Mouse (Mus musculus) hindbrain, postnatal 0 days (tissue): Measurements from ENCODE around the gene Ckm. TPM values are rescaled to one million over a fixed set of nuclear protein-coding genes. Genes with fewer than 3 reads are reported as not detected.
A peak's percentile ranks its signal among the peaks of the same experiment; 100 is the strongest.

ENCODE experiments used
- ATAC-seq: fragments of 200-750 bp; cut with Nextera tagmentation; 2 replicates; pipeline ENCODE4 v1.8.0; 2017; ENCODE audit warnings: mild to moderate bottlenecking, moderate TSS enrichment, moderate library complexity
- DNase-seq: peaks from one replicate; pipeline ENCODE4 v3.0.0-alpha.2; 2015; ENCODE audit warnings: low spot score
- H3K27ac ChIP-seq: fragments of 300-500 bp; sonication (generic); 2 replicates; pipeline ENCODE4 v1.5.1; 2014; ENCODE audit warnings: mild to moderate bottlenecking
- H3K27me3 ChIP-seq: fragments of 300-500 bp; sonication (generic); 2 replicates; pipeline ENCODE4 v1.6.1; 2014; ENCODE audit warnings: low read length, mixed read lengths; ENCODE audit not compliant: insufficient read depth
- H3K36me3 ChIP-seq: fragments of 300-500 bp; sonication (generic); 2 replicates; pipeline ENCODE4 v1.6.1; 2014; ENCODE audit warnings: low read length, mixed read lengths; ENCODE audit not compliant: insufficient read depth
- H3K4me1 ChIP-seq: fragments of 300-500 bp; sonication (generic); 2 replicates; pipeline ENCODE4 v1.6.1; 2014; ENCODE audit warnings: antibody characterized with exemption, low read length, mixed read lengths; ENCODE audit not compliant: insufficient read depth
- H3K4me2 ChIP-seq: fragments of 300-500 bp; sonication (generic); 2 replicates; pipeline ENCODE4 v1.6.1; 2014; ENCODE audit warnings: low read depth, mild to moderate bottlenecking, low read length, moderate library complexity, mixed read lengths
- H3K4me3 ChIP-seq: fragments of 300-500 bp; sonication (generic); 2 replicates; pipeline ENCODE4 v1.5.1; 2014; ENCODE audit warnings: low read length
- H3K9ac ChIP-seq: fragments of 300-500 bp; sonication (generic); replicated peaks from 2 replicates; pipeline ENCODE4 v1.6.1; 2014; ENCODE audit warnings: mild to moderate bottlenecking, low read length, moderate library complexity, mixed read lengths
- H3K9me3 ChIP-seq: fragments of 300-500 bp; sonication (generic); 2 replicates; pipeline ENCODE4 v1.6.1; 2016; ENCODE audit warnings: low read length, mixed read lengths
- CTCF ChIP-seq: IDR thresholded peaks from 2 replicates; pipeline ENCODE4 v1.5.1; 2016; ENCODE audit warnings: antibody characterized with exemption, control low read depth, low read depth
- WGBS: fragments of 180-500 bp; shearing (Covaris S2); extraction: QIAGEN DNeasy Blood & Tissue Kit; methylation state at CpG from one replicate; pipeline ENCODE4 v1.1.7; 2014; 5-methylcytosine and 5-hydroxymethylcytosine counted together
- polyA plus RNA-seq: library from polyadenylated mRNA; unstranded; fragments of >200 nt; fragmentation: Nextera tagmentation; extraction: Ambion mirVana; gene quantifications from 2 replicates; pipeline ENCODE4 v1.2.1, GENCODE M21; 2015
- total RNA-seq: library from RNA; depleted of rRNA; stranded (reverse); fragments of >200 nt; gene quantifications from 2 replicates; pipeline ENCODE4 v1.2.3, GENCODE M21; 2014

Ckm gene
- total and polyA plus RNA-seq, 2 experiments from 2014 or later, result 0.14 to 3.9 TPM

- WGBS, result 42% methylated on average over 3 of the region's 3 CpGs
- ATAC-seq, result peak; percentile 64
- Histone ChIP-seq H3K9me3 (no peaks in the 10 kb centered on the region), H3K4me1 (no peaks in the 10 kb centered on the region), H3K4me2 (no peak overlapping the region), H3K9ac (no peak overlapping the region), H3K27me3 (no peaks in the 10 kb centered on the region), H3K27ac (no peak overlapping the region), H3K4me3 (no peak overlapping the region), H3K36me3 (peaks cover 36% of the 10 kb centered on the region)
- peak; percentile 88 for DNase-seq
- TF ChIP-seq CTCF, result peak; percentile 97
These were observed 38.8 kb downstream of the Ckm start for GRCm38 (mm10) chr7:19443344-19443743.

GRCm38 (mm10) chr7:19444801-19445200, 40.2 kb downstream of the Ckm start:
- Histone ChIP-seq H3K9ac (no peak overlapping the region), H3K4me1 (no peaks in the 10 kb centered on the region), H3K4me3 (no peak overlapping the region), H3K27ac (no peak overlapping the region), H3K9me3 (no peaks in the 10 kb centered on the region), H3K4me2 (no peak overlapping the region), H3K36me3 (peaks cover 44% of the 10 kb centered on the region), H3K27me3 (no peaks in the 10 kb centered on the region)
- no peak for ATAC-seq
- TF ChIP-seq CTCF, result no peak
- WGBS, result 85% methylated on average over 12 of the region's 12 CpGs
- no peak for DNase-seq

- Histone ChIP-seq H3K9ac (no peak overlapping the region), H3K4me1 (no peaks in the 10 kb centered on the region), H3K27ac (no peak overlapping the region), H3K36me3 (peaks cover 40% of the 10 kb centered on the region), H3K4me3 (no peak overlapping the region), H3K9me3 (no peaks in the 10 kb centered on the region), H3K4me2 (no peak overlapping the region), H3K27me3 (no peaks in the 10 kb centered on the region)
- ATAC-seq (no peak), DNase-seq (no peak)
- WGBS, result 85% methylated on average over 15 of the region's 16 CpGs
- no peak for TF ChIP-seq CTCF
These were observed 43.1 kb downstream of the Ckm start for GRCm38 (mm10) chr7:19447689-19448088.

- ATAC-seq, result no peak
- Histone ChIP-seq H3K27me3 (no peaks in the 10 kb centered on the region), H3K4me2 (no peak overlapping the region), H3K4me3 (no peak overlapping the region), H3K4me1 (no peaks in the 10 kb centered on the region), H3K9me3 (no peaks in the 10 kb centered on the region), H3K36me3 (peaks cover 40% of the 10 kb centered on the region), H3K27ac (no peak overlapping the region), H3K9ac (no peak overlapping the region)
- 75% methylated on average over 12 of the region's 12 CpGs for WGBS
- no peak for DNase-seq
- TF ChIP-seq CTCF, result no peak
These were observed 44.6 kb downstream of the Ckm start for GRCm38 (mm10) chr7:19449165-19449564.

- Histone ChIP-seq H3K4me1 (peaks cover 18% of the 10 kb centered on the region; the same call in 1 of the 2 replicates), H3K9ac (no peak overlapping the region), H3K9me3 (no peaks in the 10 kb centered on the region), H3K36me3 (peaks cover 17% of the 10 kb centered on the region; the same call in 1 of the 2 replicates), H3K4me3 (no peak overlapping the region), H3K27ac (no peak overlapping the region), H3K27me3 (no peaks in the 10 kb centered on the region), H3K4me2 (no peak overlapping the region)
- no peak for DNase-seq
- TF ChIP-seq CTCF, result no peak
- WGBS, result 95% methylated on average over 3 of the region's 4 CpGs
- no peak for ATAC-seq
These were observed 50.6 kb downstream of the Ckm start for GRCm38 (mm10) chr7:19455186-19455585.

- peak overlapping the region; percentile 24; the same call in 1 of the 2 replicates for H3K9ac ChIP-seq
- no peaks in the 10 kb centered on the region for H3K27me3 ChIP-seq
- peaks cover 11% of the 10 kb centered on the region; the same call in 1 of the 2 replicates for H3K36me3 ChIP-seq
- no peak for DNase-seq
- no peak overlapping the region for H3K27ac ChIP-seq
- 41% methylated on average over 11 of the region's 11 CpGs for WGBS
- TF ChIP-seq CTCF, result no peak
- no peak overlapping the region for H3K4me3 ChIP-seq
- ATAC-seq, result no peak
- H3K4me1 ChIP-seq, result peaks cover 18% of the 10 kb centered on the region; the same call in 1 of the 2 replicates
- H3K4me2 ChIP-seq, result peak overlapping the region; percentile 95; the same call in 1 of the 2 replicates
- H3K9me3 ChIP-seq, result no peaks in the 10 kb centered on the region
These were observed 51.4 kb downstream of the Ckm start for GRCm38 (mm10) chr7:19455819-19456495.

- Histone ChIP-seq H3K9ac (no peak overlapping the region; the same call in 1 of the 2 replicates), H3K4me1 (peaks cover 18% of the 10 kb centered on the region; the same call in 1 of the 2 replicates), H3K36me3 (peaks cover 4% of the 10 kb centered on the region; the same call in 1 of the 2 replicates), H3K27me3 (no peaks in the 10 kb centered on the region), H3K4me3 (no peak overlapping the region), H3K4me2 (peak overlapping the region; percentile 95), H3K9me3 (no peaks in the 10 kb centered on the region), H3K27ac (no peak overlapping the region)
- no peak for TF ChIP-seq CTCF
- 87% methylated on average over 7 of the region's 7 CpGs for WGBS
- ATAC-seq, result no peak
- DNase-seq, result no peak
These were observed 52.1 kb downstream of the Ckm start for GRCm38 (mm10) chr7:19456628-19457027.
